Mouse (Mus musculus): ENCODE measurements around the gene Chac1. TPM values are rescaled to one million over a fixed set of nuclear protein-coding genes. Genes with fewer than 3 reads are reported as not detected.

Gene Chac1
- polyA plus RNA-seq, 1 experiment from 2014 or later: 2.0 TPM

GRCm38 (mm10) chr2:119398252-119398651, 47.2 kb downstream of the Chac1 start:
- no peak overlapping the region for H3K9ac ChIP-seq (ENCODE audit: low read length)
- WGBS: 83% methylated on average over 5 of the region's 5 CpGs
- no peak overlapping the region for H3K4me2 ChIP-seq (replicated peaks; ENCODE audit: low read depth)
- no peaks in the 10 kb centered on the region for H3K27me3 ChIP-seq (ENCODE audit: control insufficient read depth, insufficient read depth, low read length)
- no peaks in the 10 kb centered on the region for H3K4me1 ChIP-seq (replicated peaks; ENCODE audit: control insufficient read depth, insufficient read depth)
- ATAC-seq (ENCODE audit: low FRiP score, low TSS enrichment) (no peak), DNase-seq (ENCODE audit: low spot score) (no peak)
- no peaks in the 10 kb centered on the region for H3K9me3 ChIP-seq (ENCODE audit: control insufficient read depth, low read length)
- peaks cover 14% of the 10 kb centered on the region for H3K36me3 ChIP-seq (ENCODE audit: control insufficient read depth, insufficient read depth, low read length)
- no peak overlapping the region for H3K27ac ChIP-seq (replicated peaks)
- 0 out of 2 replicates have a peak, but pooled peaks have one; percentile 18 for TF ChIP-seq CTCF (IDR thresholded peaks at IDR 0.05; ENCODE audit: low read depth)
- no peak for TF ChIP-seq EP300 (optimal IDR thresholded peaks at IDR 0.05)
- no peak overlapping the region for H3K4me3 ChIP-seq (ENCODE audit: low read depth, low read length)

GRCm38 (mm10) chr2:119398665-119399064, 47.6 kb downstream of the Chac1 start:
- no peak for ATAC-seq (ENCODE audit: low FRiP score, low TSS enrichment)
- H3K27ac ChIP-seq (replicated peaks): no peak overlapping the region

GRCm38 (mm10) chr2:119399313-119399712, 48.3 kb downstream of the Chac1 start:
- Histone ChIP-seq H3K27ac (replicated peaks) (no peak overlapping the region), H3K4me3 (ENCODE audit: low read depth, low read length) (no peak overlapping the region), H3K9me3 (ENCODE audit: control insufficient read depth, low read length) (no peaks in the 10 kb centered on the region), H3K4me1 (replicated peaks; ENCODE audit: control insufficient read depth, insufficient read depth) (no peaks in the 10 kb centered on the region), H3K4me2 (replicated peaks; ENCODE audit: low read depth) (no peak overlapping the region), H3K27me3 (ENCODE audit: control insufficient read depth, insufficient read depth, low read length) (no peaks in the 10 kb centered on the region), H3K9ac (ENCODE audit: low read length) (no peak overlapping the region), H3K36me3 (ENCODE audit: control insufficient read depth, insufficient read depth, low read length) (peaks cover 14% of the 10 kb centered on the region)
- TF ChIP-seq EP300 (optimal IDR thresholded peaks at IDR 0.05) (no peak), CTCF (IDR thresholded peaks at IDR 0.05; ENCODE audit: low read depth) (no peak)
- DNase-seq (ENCODE audit: low spot score) (no peak), ATAC-seq (ENCODE audit: low FRiP score, low TSS enrichment) (peak; percentile 61; the same call in 1 of the 2 replicates)

More at GRCm38 (mm10) chr2:119398665-119399064, 47.6 kb downstream of the Chac1 start:
- DNase-seq (ENCODE audit: low spot score): no peak
- no peaks in the 10 kb centered on the region for H3K27me3 ChIP-seq (ENCODE audit: control insufficient read depth, insufficient read depth, low read length)
- no peak overlapping the region for H3K4me3 ChIP-seq (ENCODE audit: low read depth, low read length)
- H3K36me3 ChIP-seq (ENCODE audit: control insufficient read depth, insufficient read depth, low read length): peaks cover 14% of the 10 kb centered on the region
- H3K4me1 ChIP-seq (replicated peaks; ENCODE audit: control insufficient read depth, insufficient read depth): no peaks in the 10 kb centered on the region
- 94% methylated on average over 1 of the region's 1 CpGs for WGBS
- no peaks in the 10 kb centered on the region for H3K9me3 ChIP-seq (ENCODE audit: control insufficient read depth, low read length)
- TF ChIP-seq CTCF (IDR thresholded peaks at IDR 0.05; ENCODE audit: low read depth) (no peak), EP300 (optimal IDR thresholded peaks at IDR 0.05) (no peak)
- H3K9ac ChIP-seq (ENCODE audit: low read length): no peak overlapping the region
- no peak overlapping the region for H3K4me2 ChIP-seq (replicated peaks; ENCODE audit: low read depth)

Other genes with a start within 250 kb of the Chac1 start
- 11.2 and 12.9 TPM in 2 replicates for gene Rad51, start 238.4 kb upstream of the Chac1 start, polyA plus RNA-seq (2015; fragmentation: Nextera tagmentation; extraction: Ambion mirVana)
- 40.1 and 40.5 TPM in 2 replicates for gene Rmdn3, start 194.2 kb upstream of the Chac1 start, polyA plus RNA-seq (2015; fragmentation: Nextera tagmentation; extraction: Ambion mirVana)
- gene Gchfr, start 183.5 kb upstream of the Chac1 start, polyA plus RNA-seq (2015; fragmentation: Nextera tagmentation; extraction: Ambion mirVana): 1.3 and 1.5 TPM in 2 replicates
- 4.3 and 4.9 TPM in 2 replicates for gene Gm14137, start 176.7 kb upstream of the Chac1 start, polyA plus RNA-seq (2015; fragmentation: Nextera tagmentation; extraction: Ambion mirVana)
- 28.5 and 30.9 TPM in 2 replicates for gene Zfyve19, start 142.6 kb upstream of the Chac1 start, polyA plus RNA-seq (2015; fragmentation: Nextera tagmentation; extraction: Ambion mirVana)
- gene Dnajc17, start 142.4 kb upstream of the Chac1 start, polyA plus RNA-seq (2015; fragmentation: Nextera tagmentation; extraction: Ambion mirVana): 11.7 and 12.5 TPM in 2 replicates
- gene Ppp1r14d, start 121.3 kb upstream of the Chac1 start, polyA plus RNA-seq (2015; fragmentation: Nextera tagmentation; extraction: Ambion mirVana): 0.57 and 0.81 TPM in 2 replicates
- gene Spint1, start 113.9 kb upstream of the Chac1 start, polyA plus RNA-seq (2015; fragmentation: Nextera tagmentation; extraction: Ambion mirVana): 70.9 and 80.2 TPM in 2 replicates
- gene Rhov, start 80.0 kb upstream of the Chac1 start, polyA plus RNA-seq (2015; fragmentation: Nextera tagmentation; extraction: Ambion mirVana): 17.0 and 19.4 TPM in 2 replicates
- 7.7 and 8.0 TPM in 2 replicates for gene Vps18, start 62.5 kb upstream of the Chac1 start, polyA plus RNA-seq (2015; fragmentation: Nextera tagmentation; extraction: Ambion mirVana)
- 3.7 TPM in 2 replicates for gene Dll4, start 25.4 kb upstream of the Chac1 start, polyA plus RNA-seq (2015; fragmentation: Nextera tagmentation; extraction: Ambion mirVana)
- gene Ino80, start 126.5 kb downstream of the Chac1 start, polyA plus RNA-seq (2015; fragmentation: Nextera tagmentation; extraction: Ambion mirVana): 1.9 and 2.0 TPM in 2 replicates
- 0.16 and 0.35 TPM in 2 replicates for gene Exd1, start 196.4 kb downstream of the Chac1 start, polyA plus RNA-seq (2015; fragmentation: Nextera tagmentation; extraction: Ambion mirVana)
- 127 and 134 TPM in 2 replicates for gene Chp1, start 196.5 kb downstream of the Chac1 start, polyA plus RNA-seq (2015; fragmentation: Nextera tagmentation; extraction: Ambion mirVana)